Mouse (Mus musculus) E14TG2a.4 (cell line): ENCODE measurements at regions not wholly inside any gene's neighbourhood (a gene's known extent, or its start where the extent isn't known, plus 50 kb on each side); places are given as distances from the start of the nearest gene placed in this dataset.
A peak's percentile ranks its signal among the peaks of the same experiment; 100 is the strongest.
"Not testable (repeated sequence)": the region's sequence is repeated elsewhere in the genome, so short reads cannot be mapped to it uniquely, and the experiment has no call there.

Source experiments
- H3K27me3 ChIP-seq: 2 replicates; pipeline ENCODE4 v1.6.1; 2014; ENCODE audit warnings: low read length, control low read depth; ENCODE audit not compliant: insufficient read depth
- H3K36me3 ChIP-seq: 2 replicates; pipeline ENCODE4 v1.6.1; 2014; ENCODE audit warnings: low read length, control low read depth; ENCODE audit not compliant: insufficient read depth
- H3K4me1 ChIP-seq: replicated peaks from 2 replicates; pipeline ENCODE4 v1.6.1; 2014; ENCODE audit warnings: low read depth, low read length, control low read depth
- H3K4me3 ChIP-seq: replicated peaks from 2 replicates; pipeline ENCODE4 v1.5.1; 2014; ENCODE audit warnings: mild to moderate bottlenecking, low read length
- H3K9me3 ChIP-seq: 2 replicates; pipeline ENCODE4 v1.6.1; 2014; ENCODE audit warnings: low read length, control low read depth
- CTCF ChIP-seq: conservative IDR thresholded peaks from 2 replicates; pipeline ENCODE4 v1.5.1; 2014; ENCODE audit warnings: low read length
- NANOG ChIP-seq: IDR thresholded peaks from 2 replicates; pipeline ENCODE4 v1.6.1; 2014; ENCODE audit warnings: borderline replicate concordance, low read length, mixed read lengths
- POU5F1 ChIP-seq: IDR thresholded peaks from 2 replicates; pipeline ENCODE4 v1.6.1; 2014; ENCODE audit warnings: low read length, borderline replicate concordance

DNA sequence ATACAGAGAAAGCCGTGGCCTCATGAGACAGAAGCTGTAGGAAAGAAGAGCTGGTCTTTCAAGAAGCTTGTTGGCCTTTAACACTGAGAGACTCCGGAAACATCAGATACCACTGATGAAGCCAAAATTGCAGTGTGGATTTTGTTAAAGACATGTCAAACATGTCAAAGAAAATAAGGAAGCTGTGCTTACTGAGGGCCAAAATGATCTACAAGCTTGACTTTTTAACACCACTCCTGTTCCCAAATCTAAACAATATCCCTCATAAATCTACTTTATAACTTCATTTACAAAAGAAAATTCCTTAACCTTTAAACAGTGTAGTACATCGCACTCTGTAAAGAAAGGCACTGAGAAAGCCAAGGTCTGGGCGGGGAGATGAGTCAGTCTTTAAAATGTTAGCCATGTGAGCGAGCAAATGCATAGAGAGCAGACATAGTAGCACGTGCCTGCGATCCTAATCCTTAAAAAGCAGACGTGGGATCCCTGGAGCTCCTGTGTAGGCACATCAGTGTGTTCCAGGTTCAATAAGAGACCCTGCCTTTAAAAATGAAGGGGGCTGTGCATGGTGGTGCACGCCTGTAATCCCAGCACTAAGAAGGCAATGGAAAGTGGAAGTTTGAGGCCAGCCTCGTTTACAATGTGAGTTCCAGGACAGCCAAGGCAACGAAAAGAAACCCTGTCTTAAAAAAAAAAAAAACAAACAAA lies 125.1 kb upstream of the Trim24 start:
- H3K36me3 ChIP-seq = peaks cover 14% of the 10 kb centered on the region
- no peaks in the 10 kb centered on the region for H3K27me3 ChIP-seq
- peaks cover 3% of the 10 kb centered on the region for H3K4me1 ChIP-seq
- H3K4me3 ChIP-seq = no peak overlapping the region
- peaks cover 81% of the 10 kb centered on the region for H3K9me3 ChIP-seq
- TF ChIP-seq CTCF = no peak
- TF ChIP-seq POU5F1 = no peak

DNA sequence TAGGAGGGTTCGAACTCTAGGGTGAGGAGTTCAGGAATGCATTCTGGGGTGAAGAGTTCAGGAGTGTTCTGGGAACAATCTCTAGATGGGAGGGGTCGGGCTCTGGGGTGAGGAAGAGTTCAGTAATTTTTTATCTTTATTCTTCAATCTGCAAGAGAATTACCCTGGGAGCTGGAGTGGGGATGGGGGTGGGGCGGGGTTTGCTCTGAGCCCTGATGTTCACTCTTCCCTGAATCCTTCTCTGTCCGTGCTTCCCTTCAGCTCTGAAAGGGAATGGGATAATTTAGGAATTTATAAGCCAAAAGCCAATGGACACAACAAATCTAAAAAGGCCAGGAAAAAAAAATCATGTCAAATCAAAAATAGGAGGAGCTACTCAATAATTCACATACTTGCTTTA lies 122.8 kb upstream of the Trim24 start:
- H3K4me3 ChIP-seq, H3K4me1 ChIP-seq, H3K36me3 ChIP-seq, H3K27me3 ChIP-seq: not testable (repeated sequence)
- peaks cover 68% of the 10 kb centered on the region for H3K9me3 ChIP-seq

DNA sequence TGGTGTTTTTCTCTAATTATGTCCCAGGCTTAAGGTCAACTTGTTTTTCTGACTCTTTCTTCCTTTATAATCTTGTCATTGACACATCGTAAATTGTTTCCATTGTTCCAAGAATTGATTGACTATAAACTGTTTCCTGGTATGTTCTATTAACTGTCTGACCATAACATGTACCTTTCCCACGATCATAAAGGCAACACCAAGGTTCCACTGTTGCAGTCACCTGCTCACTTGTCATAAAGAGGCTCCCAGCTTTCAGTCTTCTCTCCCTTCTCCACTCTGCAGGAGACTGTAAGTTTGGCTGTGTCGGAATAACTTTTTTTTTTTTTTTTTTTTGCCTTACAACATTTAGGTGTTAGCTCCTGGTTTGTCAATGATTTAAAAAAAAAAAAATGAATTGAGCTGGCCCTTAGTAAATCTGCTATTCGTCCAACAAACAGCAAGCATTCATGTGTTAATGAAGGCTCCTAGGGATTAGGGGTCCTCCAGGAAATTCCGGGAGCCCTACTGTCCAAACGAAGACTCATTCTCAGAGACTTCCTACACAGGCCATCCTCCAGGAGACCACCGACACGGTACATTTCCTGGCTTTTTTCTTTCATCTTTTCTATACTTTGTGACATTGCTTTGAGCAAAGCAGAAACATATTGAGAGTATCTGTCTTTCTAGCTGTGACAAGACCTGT lies 122.2 kb upstream of the Trim24 start:
- Histone ChIP-seq H3K9me3 (peaks cover 66% of the 10 kb centered on the region), H3K4me1 (peaks cover 3% of the 10 kb centered on the region), H3K36me3 (peaks cover 7% of the 10 kb centered on the region), H3K27me3 (no peaks in the 10 kb centered on the region), H3K4me3 (no peak overlapping the region)
- TF ChIP-seq POU5F1 = no peak
- no peak for TF ChIP-seq NANOG
- no peak for TF ChIP-seq CTCF

DNA sequence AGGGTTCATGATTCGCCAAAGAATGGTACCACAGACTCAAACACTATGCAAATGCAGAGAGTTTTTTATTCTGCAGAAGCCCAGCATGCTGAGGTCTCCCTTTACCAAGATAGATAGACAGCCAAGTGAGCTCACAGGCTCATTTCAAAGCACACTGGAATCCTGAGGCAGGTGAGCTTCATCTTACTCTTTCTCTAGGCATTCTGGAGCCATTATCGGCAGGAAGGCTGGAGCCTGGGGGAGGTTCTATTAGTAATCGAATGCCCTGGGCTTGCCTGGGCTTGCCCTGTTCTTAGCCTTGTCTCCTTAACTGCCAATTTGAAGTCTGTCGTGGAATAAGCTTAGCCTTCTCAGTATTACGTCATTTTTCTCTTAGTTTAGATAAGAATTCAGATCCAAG lies 121.6 kb upstream of the Trim24 start:
- Histone ChIP-seq H3K4me1 (peaks cover 3% of the 10 kb centered on the region), H3K4me3 (no peak overlapping the region), H3K9me3 (peaks cover 68% of the 10 kb centered on the region), H3K27me3 (no peaks in the 10 kb centered on the region), H3K36me3 (peaks cover 7% of the 10 kb centered on the region)
- TF ChIP-seq CTCF (no peak), POU5F1 (no peak)

DNA sequence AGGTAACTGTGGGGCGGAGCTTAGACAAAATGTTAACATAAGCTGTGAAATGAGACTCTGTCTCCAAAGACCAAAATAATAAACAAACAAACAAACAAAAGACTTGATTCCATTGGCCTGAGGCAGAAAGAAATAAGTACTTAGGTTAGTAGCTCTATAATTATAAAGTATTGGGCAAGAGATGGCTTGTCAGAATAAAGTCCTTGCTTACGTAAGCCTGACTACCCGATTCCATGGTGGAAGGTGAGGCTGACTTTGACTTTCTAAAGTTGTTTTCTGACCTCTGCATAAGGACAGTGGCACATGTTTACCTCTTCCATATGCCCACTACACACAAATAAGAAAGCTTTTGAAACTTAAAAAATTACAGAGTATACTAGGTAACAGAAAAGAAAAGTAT lies 120.3 kb upstream of the Trim24 start:
- TF ChIP-seq NANOG (no peak), POU5F1 (no peak), CTCF (no peak)
- Histone ChIP-seq H3K27me3 (no peaks in the 10 kb centered on the region), H3K4me1 (no peaks in the 10 kb centered on the region), H3K4me3 (no peak overlapping the region), H3K9me3 (peaks cover 74% of the 10 kb centered on the region), H3K36me3 (peaks cover 7% of the 10 kb centered on the region)

DNA sequence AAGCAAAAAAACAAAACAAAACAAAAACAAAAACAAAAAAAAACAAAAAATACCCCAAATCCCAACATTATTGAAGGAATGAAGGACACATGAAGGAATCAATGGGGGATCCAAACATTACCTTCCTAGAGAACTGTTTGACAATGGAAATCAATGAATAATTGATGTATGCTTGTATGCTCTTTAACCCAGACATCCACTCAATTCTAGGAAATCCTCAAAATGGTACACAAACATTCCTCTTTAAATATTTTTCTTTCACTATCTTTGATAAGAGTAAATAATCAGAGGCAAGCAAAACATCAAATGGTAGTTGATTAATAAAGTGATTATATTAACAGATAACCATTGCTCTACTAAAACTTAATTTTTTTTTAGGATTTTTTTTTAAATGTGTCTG lies 118.9 kb upstream of the Trim24 start:
- H3K9me3 ChIP-seq = peaks cover 75% of the 10 kb centered on the region
- no peak for TF ChIP-seq POU5F1
- TF ChIP-seq CTCF = no peak
- no peak for TF ChIP-seq NANOG
- H3K4me1 ChIP-seq = no peaks in the 10 kb centered on the region
- H3K27me3 ChIP-seq = no peaks in the 10 kb centered on the region
- H3K4me3 ChIP-seq = no peak overlapping the region
- peaks cover 4% of the 10 kb centered on the region for H3K36me3 ChIP-seq

DNA sequence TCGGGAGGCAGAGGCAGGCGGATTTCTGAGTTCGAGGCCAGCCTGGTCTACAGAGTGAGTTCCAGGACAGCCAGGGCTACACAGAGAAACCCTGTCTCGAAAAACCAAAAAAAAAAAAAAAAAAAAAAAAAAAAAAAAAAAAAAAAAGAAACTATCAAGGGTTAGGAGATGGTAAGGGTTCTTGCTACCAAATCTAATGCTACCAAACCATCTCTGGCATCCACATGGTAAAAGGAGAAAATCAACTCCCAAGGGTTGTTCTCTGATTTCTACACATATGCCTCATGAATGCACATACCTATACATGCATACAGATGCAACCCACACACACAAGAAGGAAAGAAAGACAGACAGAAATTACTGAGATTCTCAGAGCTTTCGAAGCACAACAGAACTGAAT lies 109.6 kb upstream of the Trim24 start:
- not testable (repeated sequence) for H3K4me3 ChIP-seq, H3K4me1 ChIP-seq, H3K27me3 ChIP-seq
- Histone ChIP-seq H3K9me3 (peaks cover 71% of the 10 kb centered on the region), H3K36me3 (peaks cover 23% of the 10 kb centered on the region)

DNA sequence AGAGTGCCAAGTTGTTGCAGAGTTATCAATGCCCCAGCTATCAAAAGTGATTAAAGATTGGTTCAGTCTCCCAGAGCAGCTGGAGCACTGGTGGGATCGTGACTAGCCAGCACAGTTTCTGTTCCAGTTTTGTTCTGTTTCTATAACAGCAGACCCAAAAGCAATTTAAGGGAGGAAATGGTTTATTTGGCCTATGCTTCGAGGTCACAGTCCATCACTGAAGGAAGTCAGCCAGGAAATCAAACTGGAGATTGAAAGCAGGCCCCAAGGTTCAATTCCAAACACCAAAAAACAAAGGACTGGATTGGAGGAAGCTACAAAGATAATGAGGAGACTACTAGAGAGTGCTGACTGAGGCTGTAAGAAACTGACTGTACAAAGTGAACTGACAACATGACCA lies 107.6 kb upstream of the Trim24 start:
- H3K4me3 ChIP-seq = no peak overlapping the region
- H3K4me1 ChIP-seq = peaks cover 9% of the 10 kb centered on the region
- no peaks in the 10 kb centered on the region for H3K27me3 ChIP-seq
- peaks cover 57% of the 10 kb centered on the region for H3K9me3 ChIP-seq
- TF ChIP-seq NANOG (no peak), CTCF (no peak), POU5F1 (no peak)
- H3K36me3 ChIP-seq = peaks cover 22% of the 10 kb centered on the region

DNA sequence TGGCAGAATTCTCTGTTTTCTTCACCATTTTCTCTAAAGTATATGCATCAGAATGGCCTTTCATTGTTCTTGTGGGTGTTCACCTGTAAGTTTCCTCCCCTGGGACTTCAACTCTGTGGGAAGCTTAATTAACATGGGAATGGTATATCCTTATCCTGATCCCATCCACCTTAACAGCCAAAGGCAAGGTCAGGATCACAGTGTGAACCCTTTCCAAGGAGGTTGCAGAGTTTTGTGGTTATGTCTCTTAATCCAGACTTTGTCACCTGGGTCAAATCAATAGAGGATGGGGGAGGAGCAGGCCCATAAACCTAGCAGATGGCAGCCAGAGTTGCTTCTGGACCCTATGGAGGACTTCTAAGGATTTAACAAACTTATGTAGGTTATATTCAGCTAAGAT lies 102.9 kb upstream of the Trim24 start:
- peaks cover 73% of the 10 kb centered on the region for H3K9me3 ChIP-seq
- no peak overlapping the region for H3K4me3 ChIP-seq
- TF ChIP-seq CTCF (no peak), POU5F1 (peak; percentile 82), NANOG (peak; percentile 85)
- H3K4me1 ChIP-seq = peaks cover 23% of the 10 kb centered on the region
- no peaks in the 10 kb centered on the region for H3K27me3 ChIP-seq
- H3K36me3 ChIP-seq = peaks cover 49% of the 10 kb centered on the region

DNA sequence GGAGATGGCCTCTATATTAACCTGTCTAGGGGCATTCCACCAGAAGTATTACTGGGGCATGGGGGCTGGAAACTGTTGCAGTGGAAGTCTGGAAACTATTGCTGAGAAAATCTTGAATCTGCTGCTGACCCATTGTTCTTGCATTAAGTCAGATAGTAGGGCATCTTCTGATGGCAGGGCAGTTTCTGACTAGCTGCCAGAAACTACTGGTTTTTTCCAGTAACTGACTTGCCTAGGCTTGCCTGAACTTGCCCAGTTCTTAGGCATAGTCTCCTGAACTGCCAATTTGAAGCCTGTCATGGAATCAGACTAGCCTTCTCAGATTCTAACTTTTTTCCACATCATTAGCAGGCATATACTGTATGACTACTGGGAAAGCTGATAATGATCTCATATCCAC lies 97.3 kb upstream of the Trim24 start:
- H3K36me3 ChIP-seq = peaks cover 37% of the 10 kb centered on the region
- no peak overlapping the region for H3K4me3 ChIP-seq
- TF ChIP-seq NANOG = no peak
- no peak for TF ChIP-seq CTCF
- no peak for TF ChIP-seq POU5F1
- no peaks in the 10 kb centered on the region for H3K27me3 ChIP-seq
- H3K4me1 ChIP-seq = peaks cover 12% of the 10 kb centered on the region
- peaks cover 91% of the 10 kb centered on the region for H3K9me3 ChIP-seq
